Mouse (Mus musculus) liver, postnatal 0 days (tissue): ENCODE data around the gene Zfp148. TPM values are rescaled to one million over a fixed set of nuclear protein-coding genes. Genes with fewer than 3 reads are reported as not detected.

Experiments used
- ATAC-seq: fragments of 200-750 bp; cut with Nextera tagmentation; 2 replicates; pipeline ENCODE4 v1.8.0; 2017; ENCODE audit warnings: mild to moderate bottlenecking, moderate library complexity
- DNase-seq: peaks from one replicate; pipeline ENCODE4 v3.0.0-alpha.2; 2016
- H3K27ac ChIP-seq: fragments of 300-500 bp; sonication (generic); 2 replicates; pipeline ENCODE4 v1.5.1; 2014; ENCODE audit warnings: antibody characterized with exemption, moderate library complexity, mild to moderate bottlenecking, low read depth
- H3K27me3 ChIP-seq: fragments of 300-500 bp; sonication (generic); 2 replicates; pipeline ENCODE4 v1.6.1; 2014; ENCODE audit warnings: low read length, control low read depth, mixed read lengths; ENCODE audit not compliant: insufficient read depth
- H3K36me3 ChIP-seq: fragments of 300-500 bp; sonication (generic); replicated peaks from 2 replicates; pipeline ENCODE4 v1.6.1; 2014; ENCODE audit warnings: mild to moderate bottlenecking, control low read depth, low read length, moderate library complexity, mixed read lengths; ENCODE audit not compliant: insufficient read depth
- H3K4me1 ChIP-seq: fragments of 300-500 bp; sonication (generic); 2 replicates; pipeline ENCODE4 v1.6.1; 2014; ENCODE audit warnings: antibody characterized with exemption, mild to moderate bottlenecking, control low read depth; ENCODE audit not compliant: insufficient read depth
- H3K4me2 ChIP-seq: fragments of 300-500 bp; sonication (generic); 2 replicates; pipeline ENCODE4 v1.6.1; 2014; ENCODE audit warnings: low read depth, mild to moderate bottlenecking, low read length, moderate library complexity, mixed read lengths
- H3K4me3 ChIP-seq: fragments of 300-500 bp; sonication (generic); 2 replicates; pipeline ENCODE4 v1.5.1; 2014; ENCODE audit warnings: low read depth, low read length
- H3K9ac ChIP-seq: fragments of 300-500 bp; sonication (generic); replicated peaks from 2 replicates; pipeline ENCODE4 v1.6.1; 2014; ENCODE audit warnings: mild to moderate bottlenecking, moderate library complexity
- H3K9me3 ChIP-seq: fragments of 300-500 bp; sonication (generic); 2 replicates; pipeline ENCODE4 v1.6.1; 2016; ENCODE audit warnings: mild to moderate bottlenecking, control low read depth, low read length, mixed read lengths
- CTCF ChIP-seq: sonication (generic); IDR thresholded peaks from 2 replicates; pipeline ENCODE4 v1.5.1; 2016; ENCODE audit warnings: antibody characterized with exemption, low read depth
- EP300 ChIP-seq: IDR thresholded peaks from 2 replicates; pipeline ENCODE4 v1.6.1; 2016; ENCODE audit warnings: antibody characterized with exemption, low read depth, mild to moderate bottlenecking
- WGBS: fragments of 180-500 bp; shearing (Covaris S2); extraction: QIAGEN DNeasy Blood & Tissue Kit; methylation state at CpG from one replicate; pipeline ENCODE4 v1.1.7; 2014; ENCODE audit not compliant: insufficient replicate concordance; 5-methylcytosine and 5-hydroxymethylcytosine counted together
- polyA plus RNA-seq: library from polyadenylated mRNA; unstranded; fragments of >200 nt; fragmentation: Nextera tagmentation; extraction: Ambion mirVana; gene quantifications from 2 replicates; pipeline ENCODE4 v1.2.1, GENCODE M21; 2015

Gene Zfp148
- polyA plus RNA-seq, 1 experiment from 2014 or later, result 13.2 TPM

- ATAC-seq (no peak), DNase-seq (no peak)
- no peak overlapping the region for H3K4me3 ChIP-seq
- no peaks in the 10 kb centered on the region for H3K9me3 ChIP-seq
- H3K27ac ChIP-seq, result no peak overlapping the region
- H3K36me3 ChIP-seq, result no peaks in the 10 kb centered on the region
- peaks cover 13% of the 10 kb centered on the region; the same call in 1 of the 2 replicates for H3K4me1 ChIP-seq
- no peaks in the 10 kb centered on the region for H3K27me3 ChIP-seq
- no peak overlapping the region for H3K4me2 ChIP-seq
- H3K9ac ChIP-seq, result no peak overlapping the region
- WGBS, result 80% methylated on average over 1 of the region's 1 CpGs
- TF ChIP-seq CTCF (no peak), EP300 (no peak)
These were observed 38.3 kb upstream of the Zfp148 start for GRCm38 (mm10) chr16:33342356-33342755.

- Histone ChIP-seq H3K9me3 (no peaks in the 10 kb centered on the region), H3K4me2 (no peak overlapping the region), H3K4me3 (no peak overlapping the region), H3K27ac (no peak overlapping the region), H3K4me1 (peaks cover 11% of the 10 kb centered on the region; the same call in 1 of the 2 replicates), H3K36me3 (no peaks in the 10 kb centered on the region), H3K27me3 (no peaks in the 10 kb centered on the region), H3K9ac (no peak overlapping the region)
- DNase-seq (no peak), ATAC-seq (no peak)
- TF ChIP-seq CTCF, result no peak
- no peak for TF ChIP-seq EP300
- WGBS, result 66% methylated on average over 5 of the region's 5 CpGs
These were observed 37.5 kb upstream of the Zfp148 start for GRCm38 (mm10) chr16:33343106-33343505.

GRCm38 (mm10) chr16:33343601-33344000 is 37.0 kb upstream of the Zfp148 start:
- WGBS, result 42% methylated on average over 7 of the region's 7 CpGs
- Histone ChIP-seq H3K9me3 (no peaks in the 10 kb centered on the region), H3K27ac (no peak overlapping the region), H3K36me3 (no peaks in the 10 kb centered on the region), H3K9ac (no peak overlapping the region), H3K27me3 (no peaks in the 10 kb centered on the region), H3K4me3 (no peak overlapping the region), H3K4me1 (peaks cover 6% of the 10 kb centered on the region; the same call in 1 of the 2 replicates), H3K4me2 (no peak overlapping the region)
- TF ChIP-seq EP300 (no peak), CTCF (no peak)
- ATAC-seq (no peak), DNase-seq (no peak)

GRCm38 (mm10) chr16:33344379-33344778 is 36.3 kb upstream of the Zfp148 start:
- H3K27me3 ChIP-seq, result no peaks in the 10 kb centered on the region
- H3K4me2 ChIP-seq, result no peak overlapping the region
- DNase-seq, result no peak
- H3K9me3 ChIP-seq, result no peaks in the 10 kb centered on the region
- peaks cover 6% of the 10 kb centered on the region; the same call in 1 of the 2 replicates for H3K4me1 ChIP-seq
- WGBS, result 78% methylated on average over 9 of the region's 9 CpGs
- H3K27ac ChIP-seq, result no peak overlapping the region
- no peak overlapping the region for H3K4me3 ChIP-seq
- ATAC-seq, result no peak
- H3K36me3 ChIP-seq, result no peaks in the 10 kb centered on the region
- H3K9ac ChIP-seq, result no peak overlapping the region
- TF ChIP-seq CTCF (no peak), EP300 (no peak)

- peaks cover 6% of the 10 kb centered on the region; the same call in 1 of the 2 replicates for H3K4me1 ChIP-seq
- ATAC-seq (no peak), DNase-seq (peak; percentile 19)
- no peak overlapping the region for H3K4me3 ChIP-seq
- H3K36me3 ChIP-seq, result no peaks in the 10 kb centered on the region
- no peaks in the 10 kb centered on the region for H3K9me3 ChIP-seq
- H3K9ac ChIP-seq, result no peak overlapping the region
- WGBS, result 69% methylated on average over 4 of the region's 4 CpGs
- TF ChIP-seq CTCF, result no peak
- TF ChIP-seq EP300, result no peak
- H3K4me2 ChIP-seq, result no peak overlapping the region
- H3K27ac ChIP-seq, result no peak overlapping the region
- no peaks in the 10 kb centered on the region for H3K27me3 ChIP-seq
These were observed 35.8 kb upstream of the Zfp148 start for GRCm38 (mm10) chr16:33344875-33345274.

- Histone ChIP-seq H3K9me3 (no peaks in the 10 kb centered on the region), H3K27ac (no peak overlapping the region), H3K4me3 (no peak overlapping the region), H3K4me1 (peaks cover 6% of the 10 kb centered on the region; the same call in 1 of the 2 replicates), H3K9ac (no peak overlapping the region), H3K27me3 (no peaks in the 10 kb centered on the region), H3K4me2 (no peak overlapping the region), H3K36me3 (no peaks in the 10 kb centered on the region)
- WGBS, result 60% methylated on average over 3 of the region's 3 CpGs
- TF ChIP-seq EP300 (no peak), CTCF (no peak)
- ATAC-seq, result no peak
- no peak for DNase-seq
These were observed 34.3 kb upstream of the Zfp148 start for GRCm38 (mm10) chr16:33346376-33346775.

GRCm38 (mm10) chr16:33347134-33347533 is 33.5 kb upstream of the Zfp148 start:
- no peaks in the 10 kb centered on the region for H3K9me3 ChIP-seq
- WGBS, result 72% methylated on average over 5 of the region's 5 CpGs
- no peak overlapping the region for H3K4me2 ChIP-seq
- H3K27me3 ChIP-seq, result no peaks in the 10 kb centered on the region
- no peak for ATAC-seq
- TF ChIP-seq CTCF (no peak), EP300 (no peak)
- no peak overlapping the region for H3K27ac ChIP-seq
- H3K9ac ChIP-seq, result no peak overlapping the region
- H3K4me3 ChIP-seq, result no peak overlapping the region
- DNase-seq, result no peak
- H3K36me3 ChIP-seq, result no peaks in the 10 kb centered on the region
- peaks cover 6% of the 10 kb centered on the region; the same call in 1 of the 2 replicates for H3K4me1 ChIP-seq
